Mouse (Mus musculus): ENCODE measurements at regions not wholly inside any gene's neighbourhood (a gene's known extent, or its start where the extent isn't known, plus 50 kb on each side); places are given as distances from the start of the nearest gene placed in this dataset.
A peak's percentile ranks its signal among the peaks of the same experiment; 100 is the strongest.

DNA sequence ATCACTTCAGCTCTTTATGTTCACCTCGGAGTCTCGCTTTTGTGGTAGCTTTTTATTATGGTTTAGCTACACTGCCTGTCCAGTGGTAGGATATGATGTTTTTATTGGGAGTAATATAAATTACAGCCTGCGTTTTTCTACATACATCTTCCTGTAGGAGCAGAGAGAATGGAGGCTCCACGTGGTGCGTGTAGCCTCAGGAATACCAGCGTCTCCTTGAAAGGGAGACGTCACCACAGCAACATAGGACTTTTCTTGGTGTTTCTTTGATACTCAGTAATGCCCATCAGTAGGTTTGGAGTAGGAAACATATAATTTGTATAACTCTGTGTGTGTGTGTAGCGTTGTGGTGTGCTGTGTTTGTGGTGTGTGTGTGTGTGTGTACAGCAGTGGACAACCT, 150.7 kb downstream of the Ndufs4 start:
- ATAC-seq (ENCODE audit: low read depth): no peak
- Histone ChIP-seq H3K27me3 (ENCODE audit: control insufficient read depth, insufficient read depth, low read length) (no peaks in the 10 kb centered on the region), H3K27ac (ENCODE audit: low read depth, low read length) (no peak overlapping the region), H3K4me2 (ENCODE audit: low read depth, low read length) (no peak overlapping the region), H3K4me3 (ENCODE audit: low read depth, low read length) (no peak overlapping the region), H3K9ac (replicated peaks; ENCODE audit: low read depth, low read length) (no peak overlapping the region), H3K9me3 (ENCODE audit: control insufficient read depth, low read length) (no peaks in the 10 kb centered on the region), H3K4me1 (ENCODE audit: control insufficient read depth, insufficient read depth, low read length) (no peaks in the 10 kb centered on the region), H3K36me3 (ENCODE audit: control insufficient read depth, insufficient read depth, low read length) (no peaks in the 10 kb centered on the region)
- WGBS: 83% methylated on average over 8 of the region's 8 CpGs

DNA sequence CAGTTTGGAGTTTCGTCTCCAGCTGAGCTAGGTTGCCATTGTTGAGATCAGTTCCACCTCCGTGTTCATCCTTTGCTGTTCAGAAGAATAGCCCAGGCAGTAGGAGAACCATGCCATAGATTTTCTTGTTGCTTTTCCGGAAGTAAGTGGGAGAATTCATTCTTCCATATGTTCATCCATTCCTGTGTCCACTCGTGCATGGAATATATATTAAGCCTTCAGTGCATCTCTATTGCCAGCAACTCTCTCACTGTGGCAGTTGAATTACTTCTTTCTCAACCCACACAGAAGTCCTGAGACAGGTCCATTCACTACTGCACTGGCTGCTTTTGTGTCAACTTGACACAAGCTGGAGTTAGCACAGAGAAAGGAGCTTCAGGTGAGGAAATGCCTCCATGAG, 152.2 kb downstream of the Ndufs4 start:
- no peak overlapping the region for H3K27ac ChIP-seq (ENCODE audit: low read depth, low read length)
- H3K27me3 ChIP-seq (ENCODE audit: control insufficient read depth, insufficient read depth, low read length): no peaks in the 10 kb centered on the region
- H3K36me3 ChIP-seq (ENCODE audit: control insufficient read depth, insufficient read depth, low read length): no peaks in the 10 kb centered on the region
- ATAC-seq (ENCODE audit: low read depth): no peak
- no peak overlapping the region for H3K9ac ChIP-seq (replicated peaks; ENCODE audit: low read depth, low read length)
- no peaks in the 10 kb centered on the region for H3K4me1 ChIP-seq (ENCODE audit: control insufficient read depth, insufficient read depth, low read length)
- H3K4me2 ChIP-seq (ENCODE audit: low read depth, low read length): no peak overlapping the region
- H3K4me3 ChIP-seq (ENCODE audit: low read depth, low read length): no peak overlapping the region
- 82% methylated on average over 4 of the region's 4 CpGs for WGBS
- H3K9me3 ChIP-seq (ENCODE audit: control insufficient read depth, low read length): no peaks in the 10 kb centered on the region

DNA sequence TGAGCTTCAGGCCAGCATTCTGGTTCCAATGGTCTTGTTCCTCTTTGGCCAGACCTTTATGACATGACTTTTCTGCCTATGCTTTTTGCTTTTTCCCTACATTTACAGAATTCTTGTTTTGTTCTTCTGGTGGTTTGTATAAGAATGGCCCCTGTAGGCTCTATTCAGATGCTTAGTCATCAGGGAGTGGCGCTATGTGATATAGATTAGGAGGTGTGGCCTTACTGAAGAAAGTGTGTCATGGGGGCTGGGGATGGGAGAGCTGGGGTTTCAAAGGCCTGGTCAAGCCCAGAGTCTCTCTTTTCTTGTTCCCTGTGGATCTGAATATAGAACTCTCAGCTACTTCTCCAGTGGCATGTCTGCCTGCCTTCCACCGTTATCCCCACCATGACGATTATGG, 155.9 kb downstream of the Ndufs4 start:
- ATAC-seq (ENCODE audit: low read depth): no peak
- WGBS: 97% methylated on average over 3 of the region's 3 CpGs

DNA sequence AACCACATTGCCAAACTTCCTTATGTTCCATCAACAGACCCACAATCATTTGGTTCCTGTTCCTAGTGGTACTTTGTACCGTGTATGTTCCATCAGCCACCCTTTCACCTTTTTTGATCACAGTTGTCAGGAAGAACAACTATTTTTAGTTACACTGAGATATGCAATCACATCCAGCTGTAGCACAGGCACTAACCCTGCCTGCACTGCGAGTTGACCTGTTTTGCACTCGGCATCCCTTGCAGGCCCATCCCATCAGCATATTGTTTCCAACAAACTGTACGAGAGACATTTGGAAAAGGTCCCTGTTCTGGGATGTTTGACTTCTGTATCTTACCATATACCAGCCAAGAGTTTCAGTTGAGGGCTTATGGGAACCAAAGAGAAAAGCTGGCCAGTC, 157.5 kb downstream of the Ndufs4 start:
- Histone ChIP-seq H3K4me3 (ENCODE audit: low read depth, low read length) (no peak overlapping the region), H3K4me2 (ENCODE audit: low read depth, low read length) (no peak overlapping the region), H3K27me3 (ENCODE audit: control insufficient read depth, insufficient read depth, low read length) (no peaks in the 10 kb centered on the region), H3K27ac (ENCODE audit: low read depth, low read length) (no peak overlapping the region), H3K4me1 (ENCODE audit: control insufficient read depth, insufficient read depth, low read length) (no peaks in the 10 kb centered on the region), H3K36me3 (ENCODE audit: control insufficient read depth, insufficient read depth, low read length) (no peaks in the 10 kb centered on the region), H3K9me3 (ENCODE audit: control insufficient read depth, low read length) (no peaks in the 10 kb centered on the region), H3K9ac (replicated peaks; ENCODE audit: low read depth, low read length) (no peak overlapping the region)
- WGBS: 88% methylated on average over 4 of the region's 4 CpGs
- ATAC-seq (ENCODE audit: low read depth): no peak

More for the DNA sequence above, 155.9 kb downstream of the Ndufs4 start:
- Histone ChIP-seq H3K9ac (replicated peaks; ENCODE audit: low read depth, low read length) (no peak overlapping the region), H3K4me2 (ENCODE audit: low read depth, low read length) (no peak overlapping the region), H3K4me3 (ENCODE audit: low read depth, low read length) (no peak overlapping the region), H3K27me3 (ENCODE audit: control insufficient read depth, insufficient read depth, low read length) (no peaks in the 10 kb centered on the region), H3K27ac (ENCODE audit: low read depth, low read length) (no peak overlapping the region), H3K9me3 (ENCODE audit: control insufficient read depth, low read length) (no peaks in the 10 kb centered on the region), H3K4me1 (ENCODE audit: control insufficient read depth, insufficient read depth, low read length) (no peaks in the 10 kb centered on the region), H3K36me3 (ENCODE audit: control insufficient read depth, insufficient read depth, low read length) (no peaks in the 10 kb centered on the region)

GRCm38 (mm10) chr13:114227046-114227445, 161.0 kb downstream of the Ndufs4 start:
- H3K27me3 ChIP-seq (ENCODE audit: control insufficient read depth, insufficient read depth, low read length): no peaks in the 10 kb centered on the region
- WGBS: 68% methylated on average over 4 of the region's 4 CpGs
- H3K4me2 ChIP-seq (ENCODE audit: low read depth, low read length): no peak overlapping the region
- H3K36me3 ChIP-seq (ENCODE audit: control insufficient read depth, insufficient read depth, low read length): no peaks in the 10 kb centered on the region
- H3K4me1 ChIP-seq (ENCODE audit: control insufficient read depth, insufficient read depth, low read length): no peaks in the 10 kb centered on the region
- H3K4me3 ChIP-seq (ENCODE audit: low read depth, low read length): no peak overlapping the region
- H3K9ac ChIP-seq (replicated peaks; ENCODE audit: low read depth, low read length): no peak overlapping the region
- no peaks in the 10 kb centered on the region for H3K9me3 ChIP-seq (ENCODE audit: control insufficient read depth, low read length)
- H3K27ac ChIP-seq (ENCODE audit: low read depth, low read length): no peak overlapping the region
- no peak for ATAC-seq (ENCODE audit: low read depth)

DNA sequence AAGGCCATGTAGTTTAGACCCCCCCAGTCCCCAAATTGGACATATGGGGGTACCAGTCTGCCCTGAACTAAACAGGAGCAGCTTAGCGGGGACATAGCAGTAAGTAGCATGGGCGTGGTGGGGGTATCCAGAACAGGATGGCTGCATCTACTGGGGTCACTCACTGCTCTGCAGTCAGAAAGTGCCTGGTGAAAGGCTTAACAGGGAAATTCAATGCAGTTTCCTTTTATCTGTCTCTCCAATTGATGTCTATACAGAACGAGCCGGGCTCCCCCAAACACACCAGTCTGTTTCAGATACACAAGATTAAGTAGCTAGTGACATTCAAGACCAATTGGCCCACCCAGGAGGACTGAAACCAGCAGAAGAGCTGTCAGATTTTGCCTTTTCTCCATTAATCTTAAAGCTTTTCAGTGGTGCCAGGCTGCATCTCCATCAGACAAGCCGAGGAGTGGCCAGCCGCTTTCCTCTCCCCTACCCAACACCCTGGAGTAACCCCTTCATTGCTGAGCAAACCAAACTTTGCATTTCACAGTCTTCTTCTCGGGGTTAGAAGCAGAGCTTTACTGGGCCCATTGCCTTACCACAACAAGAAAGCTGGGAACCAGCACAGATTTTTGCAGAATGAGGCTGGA, 161.7 kb downstream of the Ndufs4 start:
- Histone ChIP-seq H3K4me1 (ENCODE audit: control insufficient read depth, insufficient read depth, low read length) (no peaks in the 10 kb centered on the region), H3K27ac (ENCODE audit: low read depth, low read length) (no peak overlapping the region), H3K9ac (replicated peaks; ENCODE audit: low read depth, low read length) (no peak overlapping the region), H3K36me3 (ENCODE audit: control insufficient read depth, insufficient read depth, low read length) (no peaks in the 10 kb centered on the region), H3K4me2 (ENCODE audit: low read depth, low read length) (no peak overlapping the region), H3K4me3 (ENCODE audit: low read depth, low read length) (no peak overlapping the region), H3K9me3 (ENCODE audit: control insufficient read depth, low read length) (no peaks in the 10 kb centered on the region), H3K27me3 (ENCODE audit: control insufficient read depth, insufficient read depth, low read length) (no peaks in the 10 kb centered on the region)
- WGBS: 53% methylated on average over 7 of the region's 7 CpGs
- no peak for ATAC-seq (ENCODE audit: low read depth)

- ATAC-seq (ENCODE audit: low read depth): peak; percentile 74; the same call in 1 of the 2 replicates
- H3K9ac ChIP-seq (replicated peaks; ENCODE audit: low read depth, low read length): no peak overlapping the region
- no peak overlapping the region for H3K4me2 ChIP-seq (ENCODE audit: low read depth, low read length)
- no peaks in the 10 kb centered on the region for H3K4me1 ChIP-seq (ENCODE audit: control insufficient read depth, insufficient read depth, low read length)
- no peak overlapping the region for H3K4me3 ChIP-seq (ENCODE audit: low read depth, low read length)
- no peak overlapping the region for H3K27ac ChIP-seq (ENCODE audit: low read depth, low read length)
- no peaks in the 10 kb centered on the region for H3K36me3 ChIP-seq (ENCODE audit: control insufficient read depth, insufficient read depth, low read length)
- no peaks in the 10 kb centered on the region for H3K9me3 ChIP-seq (ENCODE audit: control insufficient read depth, low read length)
- H3K27me3 ChIP-seq (ENCODE audit: control insufficient read depth, insufficient read depth, low read length): no peaks in the 10 kb centered on the region
- 55% methylated on average over 5 of the region's 5 CpGs for WGBS
Measured at GRCm38 (mm10) chr13:114219870-114220492, 168.1 kb downstream of the Ndufs4 start.

GRCm38 (mm10) chr13:114215044-114215443, 173.0 kb downstream of the Ndufs4 start:
- Histone ChIP-seq H3K36me3 (ENCODE audit: control insufficient read depth, insufficient read depth, low read length) (no peaks in the 10 kb centered on the region), H3K4me2 (ENCODE audit: low read depth, low read length) (no peak overlapping the region), H3K27me3 (ENCODE audit: control insufficient read depth, insufficient read depth, low read length) (no peaks in the 10 kb centered on the region), H3K9ac (replicated peaks; ENCODE audit: low read depth, low read length) (no peak overlapping the region), H3K27ac (ENCODE audit: low read depth, low read length) (no peak overlapping the region), H3K9me3 (ENCODE audit: control insufficient read depth, low read length) (no peaks in the 10 kb centered on the region), H3K4me1 (ENCODE audit: control insufficient read depth, insufficient read depth, low read length) (no peaks in the 10 kb centered on the region), H3K4me3 (ENCODE audit: low read depth, low read length) (no peak overlapping the region)
- ATAC-seq (ENCODE audit: low read depth): peak; percentile 42; the same call in 1 of the 2 replicates
- 85% methylated on average over 4 of the region's 4 CpGs for WGBS
